Mouse (Mus musculus) thymus, adult 2 months (tissue): ENCODE measurements around the gene Baiap2l2. TPM values are rescaled to one million over a fixed set of nuclear protein-coding genes. Genes with fewer than 3 reads are reported as not detected.

Experiments
- DNase-seq: peaks from one replicate; pipeline ENCODE4 v3.0.0; 2021
- H3K27ac ChIP-seq: fragments of 200-500 bp; 2 replicates; pipeline ENCODE4 v1.5.1; 2012; ENCODE audit warnings: low read length, control low read depth; ENCODE audit not compliant: control insufficient read depth, insufficient read depth
- H3K27me3 ChIP-seq: fragments of 200-500 bp; 2 replicates; pipeline ENCODE4 v1.6.1; 2012; ENCODE audit warnings: mild to moderate bottlenecking, low read length, moderate library complexity, mixed read lengths; ENCODE audit not compliant: control insufficient read depth, insufficient read depth
- H3K36me3 ChIP-seq: fragments of 200-500 bp; 2 replicates; pipeline ENCODE4 v1.6.1; 2012; ENCODE audit warnings: mild to moderate bottlenecking, low read length, moderate library complexity; ENCODE audit not compliant: control insufficient read depth, insufficient read depth
- H3K4me1 ChIP-seq: fragments of 200-500 bp; replicated peaks from 2 replicates; pipeline ENCODE4 v1.6.1; 2012; ENCODE audit warnings: low read length; ENCODE audit not compliant: control insufficient read depth, insufficient read depth
- H3K4me3 ChIP-seq: fragments of 200-500 bp; 2 replicates; pipeline ENCODE4 v1.5.1; 2012; ENCODE audit warnings: mild to moderate bottlenecking, low read length, control low read depth, moderate library complexity; ENCODE audit not compliant: control insufficient read depth, insufficient read depth
- CTCF ChIP-seq: fragments of 200-500 bp; IDR thresholded peaks from 2 replicates; pipeline ENCODE4 v1.5.1; 2012; ENCODE audit warnings: mild to moderate bottlenecking, control low read depth, low read length, moderate library complexity, borderline replicate concordance; ENCODE audit not compliant: control insufficient read depth, poor library complexity, insufficient read depth; ENCODE audit errors: extremely low read depth
- POLR2A ChIP-seq: fragments of 200-500 bp; IDR thresholded peaks from 2 replicates; pipeline ENCODE4 v1.6.1; 2012; ENCODE audit warnings: mild to moderate bottlenecking, low read length, control low read depth, moderate library complexity; ENCODE audit not compliant: control insufficient read depth, poor library complexity, insufficient read depth; ENCODE audit errors: extremely low read depth
- WGBS: fragments of 180-500 bp; shearing (Covaris S2); methylation state at CpG from one replicate; pipeline ENCODE4 v1.1.7; 2018; 5-methylcytosine and 5-hydroxymethylcytosine counted together
- polyA plus RNA-seq: library from polyadenylated mRNA; depleted of rRNA; stranded (reverse); fragments of >200 nt; gene quantifications from 2 replicates; pipeline ENCODE4 v1.2.3, GENCODE M21; 2012

The Baiap2l2 gene
- polyA plus RNA-seq, 1 experiment, result 2.9 TPM

DNA sequence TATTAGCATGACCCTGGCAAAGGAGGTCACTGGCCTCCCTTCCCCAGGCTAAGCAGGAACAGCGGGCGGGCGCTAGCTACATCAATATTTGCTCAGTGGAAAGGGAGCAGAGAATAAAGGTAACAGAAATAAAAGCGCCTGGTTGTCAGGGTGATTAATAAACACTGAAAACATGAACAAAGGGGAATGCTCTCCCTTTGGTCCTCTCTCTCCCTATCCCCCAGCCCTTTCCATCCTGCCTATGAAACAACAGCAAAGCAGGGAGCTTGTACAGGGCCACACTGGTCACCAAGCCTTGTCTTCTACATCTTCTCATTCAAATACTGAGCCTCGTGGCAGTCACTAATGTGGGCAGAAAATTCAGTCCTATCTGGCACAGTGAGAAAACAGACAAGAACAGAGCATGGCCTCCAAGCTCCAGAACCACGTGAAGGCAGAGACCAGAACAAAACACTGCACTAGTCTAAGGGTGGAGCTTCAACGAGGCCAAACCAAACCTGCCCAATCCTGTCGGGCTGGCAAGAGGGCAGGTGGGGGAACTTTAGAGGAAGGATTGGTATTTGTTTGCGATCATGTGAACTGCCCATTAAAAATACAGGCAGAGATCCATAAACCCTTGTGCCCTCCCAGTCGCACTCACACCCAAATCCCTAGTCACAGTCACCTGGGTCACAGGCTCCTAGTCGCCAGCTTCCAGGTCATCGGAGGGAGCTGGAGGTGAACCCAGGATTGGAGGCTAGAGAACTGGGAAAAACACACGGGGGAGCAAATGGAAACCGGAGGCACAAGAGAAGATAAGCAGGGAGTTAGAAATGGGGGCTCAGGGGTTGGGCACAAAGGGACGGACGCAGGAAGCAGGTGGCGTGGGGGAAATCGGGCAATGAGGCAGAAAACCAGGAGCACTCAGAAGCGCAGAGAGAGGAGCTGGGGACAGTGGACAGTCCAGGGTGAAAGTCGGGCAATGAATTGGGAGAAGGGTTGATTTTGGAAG, 41.9 kb upstream of the Baiap2l2 start:
- Histone ChIP-seq H3K36me3 (no peaks in the 10 kb centered on the region), H3K27me3 (no peaks in the 10 kb centered on the region), H3K27ac (peak overlapping the region; percentile 67), H3K4me3 (peak overlapping the region; percentile 63), H3K4me1 (peaks cover 45% of the 10 kb centered on the region)
- TF ChIP-seq CTCF (no peak), POLR2A (no peak)
- WGBS, result 19% methylated on average over 20 of the region's 20 CpGs
- DNase-seq, result no peak

DNA sequence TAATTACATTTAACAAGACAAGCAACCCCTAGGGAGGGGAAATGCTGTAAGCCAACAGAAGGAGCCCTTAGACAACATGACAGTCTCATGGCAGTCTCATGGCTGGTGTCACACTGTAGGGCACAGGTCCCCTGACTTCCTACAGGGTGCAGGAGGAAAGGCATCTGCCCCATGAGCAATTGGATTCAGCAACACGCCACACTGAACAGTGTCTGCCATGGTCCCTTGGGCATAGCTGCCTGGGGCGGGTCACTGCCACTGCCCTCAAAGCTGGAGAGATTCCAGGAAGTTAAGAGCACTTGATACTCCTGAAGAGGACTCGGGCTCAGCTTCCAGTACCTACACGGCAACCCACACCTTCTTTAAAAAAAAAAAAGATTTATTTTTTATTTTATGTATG, 40.9 kb upstream of the Baiap2l2 start:
- H3K27ac ChIP-seq, result peak overlapping the region; percentile 45; the same call in 1 of the 2 replicates
- DNase-seq, result no peak
- TF ChIP-seq POLR2A (no peak), CTCF (no peak)
- 83% methylated on average over 4 of the region's 4 CpGs for WGBS
- H3K4me1 ChIP-seq, result peaks cover 52% of the 10 kb centered on the region
- H3K36me3 ChIP-seq, result no peaks in the 10 kb centered on the region
- H3K4me3 ChIP-seq, result no peak overlapping the region
- no peaks in the 10 kb centered on the region for H3K27me3 ChIP-seq

DNA sequence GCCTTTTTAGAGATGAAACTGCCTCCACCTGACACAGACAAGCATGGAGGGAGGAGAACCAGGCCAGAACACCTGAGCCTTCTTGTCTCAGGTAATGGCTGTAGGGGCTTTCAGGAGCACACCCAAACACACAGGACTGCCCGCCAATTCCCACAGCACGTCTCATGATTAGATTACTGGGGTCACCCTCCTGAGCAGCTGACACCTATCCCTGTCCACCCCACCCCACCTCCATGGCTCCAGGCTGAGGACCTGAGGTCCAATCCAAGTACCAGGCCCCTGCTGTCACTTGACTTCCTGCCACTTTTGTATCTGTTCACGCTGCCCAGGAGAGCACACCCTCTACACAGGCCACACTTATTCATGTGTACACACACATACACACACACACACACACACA, 40.4 kb upstream of the Baiap2l2 start:
- Histone ChIP-seq H3K4me3 (no peak overlapping the region), H3K27me3 (no peaks in the 10 kb centered on the region), H3K36me3 (no peaks in the 10 kb centered on the region), H3K4me1 (peaks cover 52% of the 10 kb centered on the region), H3K27ac (peak overlapping the region; percentile 71)
- DNase-seq, result no peak
- WGBS, result 78% methylated on average over 3 of the region's 3 CpGs
- no peak for TF ChIP-seq CTCF
- no peak for TF ChIP-seq POLR2A

DNA sequence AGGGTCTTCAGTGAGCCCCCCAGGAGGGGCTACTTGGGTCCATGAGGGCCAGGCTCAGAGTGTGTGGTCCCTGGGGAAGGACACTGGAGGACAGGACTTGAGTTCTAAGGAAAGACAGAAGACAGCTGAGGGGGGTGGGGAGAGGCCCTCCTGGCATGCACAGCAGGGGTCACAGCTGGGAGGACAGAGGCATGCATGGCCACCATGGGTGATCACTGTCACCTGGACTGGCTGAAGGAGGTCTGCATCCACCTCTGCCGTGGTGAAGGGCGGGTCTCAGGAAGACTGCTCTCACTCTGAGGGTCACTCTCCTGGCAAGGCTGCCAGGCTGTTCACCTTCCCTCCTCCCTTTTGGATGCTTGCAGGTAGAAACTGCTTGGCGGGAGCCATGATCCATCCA, 39.0 kb upstream of the Baiap2l2 start:
- Histone ChIP-seq H3K27me3 (no peaks in the 10 kb centered on the region), H3K4me1 (peaks cover 60% of the 10 kb centered on the region), H3K27ac (peak overlapping the region; percentile 88), H3K4me3 (no peak overlapping the region), H3K36me3 (no peaks in the 10 kb centered on the region)
- no peak for TF ChIP-seq CTCF
- TF ChIP-seq POLR2A, result no peak
- WGBS, result 100% methylated on average over 3 of the region's 3 CpGs
- no peak for DNase-seq

DNA sequence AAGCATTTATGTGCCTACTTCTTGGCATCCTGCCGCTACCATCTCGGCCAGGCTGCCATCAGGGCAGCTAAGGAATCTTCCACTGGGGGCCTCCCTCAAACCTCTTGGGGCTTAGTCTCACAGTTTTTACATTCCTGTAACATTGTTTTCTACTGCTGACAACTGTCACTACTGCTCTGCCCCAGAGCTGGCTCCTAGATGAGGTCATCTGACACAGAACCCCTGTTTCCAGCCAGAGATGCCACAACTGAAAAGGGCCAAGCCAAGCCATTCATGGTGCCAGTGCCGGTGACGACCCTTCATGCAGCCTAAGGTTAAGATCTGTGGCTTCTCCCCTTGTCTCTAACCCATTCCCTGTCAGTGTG, 38.4 kb upstream of the Baiap2l2 start:
- WGBS, result 54% methylated on average over 4 of the region's 4 CpGs
- no peak for DNase-seq
- peaks cover 60% of the 10 kb centered on the region for H3K4me1 ChIP-seq

DNA sequence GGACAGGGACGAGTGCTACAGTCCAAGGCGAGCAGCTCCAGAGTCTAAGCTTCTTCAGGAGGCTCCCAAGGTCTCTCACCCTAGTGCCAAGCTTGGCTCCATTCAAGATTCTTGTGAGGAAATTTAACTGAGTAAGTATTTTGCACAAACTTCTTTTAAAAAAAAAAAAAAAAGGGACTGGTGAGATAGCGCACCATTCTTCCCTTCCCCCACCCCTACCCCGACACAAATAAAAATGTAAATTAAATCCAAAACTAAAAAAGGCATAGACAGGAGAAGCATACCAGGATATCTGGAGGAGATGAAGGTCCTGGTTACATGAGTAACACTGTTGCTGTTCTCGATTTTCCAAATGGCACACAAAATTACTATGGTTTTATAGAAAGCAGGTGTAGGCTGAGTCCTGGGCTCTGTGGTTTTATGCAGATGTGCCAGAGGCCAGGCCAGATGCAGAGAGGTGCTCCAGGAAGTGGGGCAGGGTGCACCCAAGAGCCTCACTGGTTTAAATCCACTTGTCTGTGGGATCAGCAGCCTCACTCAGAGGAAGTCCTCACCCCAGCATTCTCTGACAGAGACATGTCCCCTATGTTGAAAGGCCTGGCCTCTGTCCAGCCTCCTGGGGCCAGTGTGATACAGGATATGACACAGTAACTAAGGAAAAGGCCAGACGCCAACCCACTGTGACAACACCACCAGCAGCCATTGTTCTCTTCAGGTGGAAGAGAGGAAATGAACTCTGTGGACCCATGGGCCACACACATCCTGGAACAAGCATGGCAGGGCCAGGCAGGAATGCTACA, 37.9 kb upstream of the Baiap2l2 start:
- Histone ChIP-seq H3K36me3 (no peaks in the 10 kb centered on the region), H3K4me3 (peak overlapping the region; percentile 27), H3K4me1 (peaks cover 60% of the 10 kb centered on the region), H3K27ac (peak overlapping the region; percentile 88), H3K27me3 (no peaks in the 10 kb centered on the region)
- TF ChIP-seq CTCF (no peak), POLR2A (0 out of 2 replicates have a peak, but pooled peaks have one; percentile 33)
- peak; percentile 79 for DNase-seq
- 11% methylated on average over 6 of the region's 6 CpGs for WGBS

More for the DNA sequence above, 38.4 kb upstream of the Baiap2l2 start:
- Histone ChIP-seq H3K36me3 (no peaks in the 10 kb centered on the region), H3K4me3 (no peak overlapping the region), H3K27ac (peak overlapping the region; percentile 88), H3K27me3 (no peaks in the 10 kb centered on the region)
- no peak for TF ChIP-seq POLR2A
- TF ChIP-seq CTCF, result no peak
